Mouse (Mus musculus) retina, adult 2 months (tissue): ENCODE measurements around the gene Acadm.

Source experiments
- DNase-seq: peaks from one replicate; pipeline ENCODE4 v3.0.0-alpha.2; 2012; ENCODE audit warnings: low read depth, low spot score

The Acadm gene

GRCm38 (mm10) chr3:153902595-153902994 is 41.8 kb downstream of the Acadm start:
- DNase-seq: no peak

- DNase-seq: no peak
Observed at GRCm38 (mm10) chr3:153901904-153902303, 42.5 kb downstream of the Acadm start.

DNA sequence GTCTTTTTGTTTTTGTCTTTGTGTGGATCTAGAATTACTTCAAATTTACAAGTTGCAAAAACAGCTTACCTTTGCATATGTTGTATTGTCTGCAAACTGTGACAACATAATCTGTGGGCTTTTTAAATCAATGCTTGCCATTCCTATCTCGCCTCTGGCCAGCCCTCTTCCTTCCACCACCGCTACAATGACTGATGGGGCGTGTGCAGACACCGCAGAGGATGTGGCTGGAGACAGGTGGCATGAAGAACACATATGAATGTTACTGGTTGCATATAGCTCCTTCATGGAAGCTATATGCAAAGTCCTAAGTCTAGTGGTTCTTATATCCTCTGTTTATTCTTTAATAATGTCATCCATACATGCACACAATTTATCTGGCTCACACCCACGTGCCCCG is 47.2 kb downstream of the Acadm start:
- no peak for DNase-seq

- no peak for DNase-seq
Observed at GRCm38 (mm10) chr3:153895454-153895853, 49.0 kb downstream of the Acadm start.

- DNase-seq: no peak
Observed at GRCm38 (mm10) chr3:153889188-153889781, 55.1 kb downstream of the Acadm start.

DNA sequence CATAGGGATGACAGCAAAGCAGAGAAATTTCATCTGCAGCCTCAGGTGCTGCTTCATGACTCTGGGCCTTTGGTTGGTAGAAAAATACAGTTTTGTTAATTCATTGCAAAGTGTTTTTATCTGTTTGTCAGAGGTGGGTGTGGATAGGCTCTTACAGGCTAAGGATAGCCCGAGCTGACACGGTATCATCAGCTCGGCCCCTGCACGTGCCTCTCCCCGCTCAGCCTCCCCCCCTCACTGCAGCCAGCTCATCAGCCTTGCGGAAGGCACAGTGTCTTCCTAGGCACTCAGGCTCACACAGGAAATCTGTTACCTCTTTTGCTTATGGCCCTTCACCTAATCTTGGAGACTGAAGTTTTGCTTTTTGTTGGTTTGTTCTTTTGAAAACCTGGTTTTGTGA is 56.3 kb downstream of the Acadm start:
- DNase-seq: no peak

DNA sequence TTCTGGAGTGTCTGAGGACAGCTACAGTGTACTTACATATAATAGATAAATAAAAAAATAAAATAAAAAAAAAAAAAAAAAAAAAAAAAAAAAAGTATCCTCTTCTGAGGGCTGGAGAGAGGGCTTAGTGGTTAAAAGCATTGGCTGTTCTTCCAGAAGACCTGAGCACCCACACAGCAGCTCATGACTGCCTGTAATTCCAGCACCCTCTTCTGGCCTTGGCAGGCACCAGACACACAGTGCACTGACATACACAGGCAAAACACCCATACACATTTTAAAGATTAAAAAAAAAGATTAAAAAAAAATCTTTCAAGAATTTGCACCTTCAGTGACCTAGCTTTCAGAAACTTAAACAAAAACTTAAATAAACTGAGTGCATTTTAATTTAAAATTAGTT is 58.1 kb downstream of the Acadm start:
- DNase-seq: no peak
